11 mouse cellular contexts compared by ENCODE assay signal in the genomic region with DNA sequence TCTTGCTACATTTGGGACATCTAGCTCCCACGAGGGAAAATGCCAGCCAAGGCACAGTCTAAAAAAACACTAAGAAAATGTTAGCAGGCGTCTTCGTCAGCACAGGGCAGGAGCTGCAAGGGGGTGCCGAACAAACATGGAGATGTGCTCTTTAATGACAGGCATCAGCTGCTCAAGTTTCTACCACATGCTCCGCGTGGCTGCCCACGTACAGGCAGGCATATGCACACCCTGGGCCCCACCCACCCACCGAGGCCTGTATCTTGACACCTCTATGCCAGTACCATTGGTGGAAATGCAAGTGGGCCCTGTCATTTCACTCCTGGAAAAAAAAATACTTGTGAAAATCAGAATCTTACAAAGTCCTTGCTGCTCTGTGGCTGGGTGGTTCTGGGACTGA.
"Had no signal": no experiment of that assay in that cellular context is flagged by ENCODE, and none has a peak within 500 bp of the region (broad histone marks: within the 10 kb centered on the region; RNA-seq: fewer than 3 reads in every experiment).

No protein-coding gene starts in this region.

- DNase-seq: kidney, adult 11 months; kidney, adult 8-10 months; kidney, postnatal 25 days; left cerebral cortex, postnatal 4 days; liver, postnatal 0 days; lung, embryonic 14.5 days; spleen, adult 18-20 months; thymus, postnatal 25 days had no signal

- ATAC-seq: intestine, embryonic 15.5 days; liver, postnatal 0 days; lung, postnatal 0 days; midbrain, embryonic 15.5 days had no signal
